Comparison of ENCODE assay signal across 8 mouse cellular contexts in the genomic region with DNA sequence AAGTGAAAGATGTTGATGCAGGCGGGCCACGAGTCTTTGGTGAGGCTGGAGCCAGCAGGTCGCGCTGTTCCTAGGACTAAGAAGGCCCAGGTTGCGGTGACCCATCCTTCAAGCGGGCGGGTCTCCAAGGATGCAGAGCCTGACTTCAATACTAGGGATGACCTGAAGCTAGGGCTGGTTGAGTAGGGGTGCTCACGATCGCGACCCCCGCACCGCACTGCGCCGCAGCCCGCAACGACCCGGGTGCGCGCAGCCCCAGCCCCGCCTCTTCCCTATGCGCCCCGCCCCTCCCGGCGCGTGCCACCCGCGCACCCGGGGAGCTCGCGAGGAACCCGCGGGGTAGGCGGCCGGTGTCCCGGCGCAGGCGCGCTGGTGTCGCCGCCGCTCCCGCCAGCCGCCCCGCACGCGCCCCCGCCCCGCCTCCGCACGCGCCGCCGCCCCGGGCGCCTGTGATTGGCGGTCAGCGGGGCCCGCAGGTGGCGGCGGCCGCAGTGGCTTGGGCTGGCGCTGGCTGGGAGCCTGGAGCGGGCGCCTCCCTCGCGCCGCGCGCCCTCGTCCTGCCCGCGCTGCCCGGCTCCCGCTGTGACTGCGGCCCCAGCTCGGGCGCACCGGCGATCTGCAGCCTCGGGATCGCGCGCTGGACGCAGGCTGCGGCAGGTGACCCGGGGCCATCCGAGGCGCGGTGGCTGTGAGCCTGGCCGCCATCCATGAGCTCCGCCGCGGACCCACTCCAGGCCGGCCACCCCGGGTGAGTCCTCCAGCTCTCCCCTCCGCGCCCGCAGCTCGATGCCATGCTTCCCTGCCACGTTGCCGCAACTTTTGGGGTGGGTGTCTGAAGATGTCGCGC. TPM values are rescaled to one million over a fixed set of nuclear protein-coding genes. Genes with fewer than 3 reads are reported as not detected.
DNase-seq lines count a peak whose midpoint lies in the region; ATAC-seq and TF ChIP-seq lines count a peak whose summit lies in the region.

No protein-coding gene starts in this region.

- H3K9ac ChIP-seq in liver, postnatal 0 days (replicated peaks) = no peak overlapping the region

- peaks cover 67% of the 10 kb centered on the region for H3K27me3 ChIP-seq in hindbrain, embryonic 10.5 days (ENCODE audit: insufficient read depth, poor library complexity, severe bottlenecking)
- H3K27me3 ChIP-seq in liver, postnatal 0 days (ENCODE audit: insufficient read depth, low read length) = peaks cover 44% of the 10 kb centered on the region

- peak overlapping the region; percentile 73 for H3K27ac ChIP-seq in hindbrain, embryonic 10.5 days
- no peak overlapping the region for H3K27ac ChIP-seq in liver, postnatal 0 days (ENCODE audit: low read depth)

- no peak for TF ChIP-seq CTCF in liver, postnatal 0 days (IDR thresholded peaks at IDR 0.05; ENCODE audit: low read depth)

- peaks cover 21% of the 10 kb centered on the region for H3K4me1 ChIP-seq in hindbrain, embryonic 10.5 days (replicated peaks)
- 0 out of 2 replicates have a peak, but pooled peaks cover 5% of the 10 kb centered on the region for H3K4me1 ChIP-seq in liver, postnatal 0 days (ENCODE audit: insufficient read depth)

- H3K9me3 ChIP-seq in hindbrain, embryonic 10.5 days = peaks cover 9% of the 10 kb centered on the region; the same call in 1 of the 2 replicates
- H3K9me3 ChIP-seq in liver, postnatal 0 days (ENCODE audit: low read length) = peaks cover 3% of the 10 kb centered on the region

- DNase-seq in ES-CJ7 (ENCODE audit: low read depth, low spot score) = peak; percentile 31
- DNase-seq in cerebellum, adult 8-10 months = peak; percentile 81
- peak; percentile 29 to 76 for DNase-seq in frontal cortex, adult 2 months (ENCODE audit: extremely low spot score in 1 of 2, low spot score in 1 of 2)
- peak; percentile 40 for DNase-seq in hindbrain, embryonic 10.5 days (ENCODE audit: low spot score)
- peak; percentile 73 for DNase-seq in layer of hippocampus, adult 9-11 months
- DNase-seq in liver, postnatal 0 days = peak; percentile 23
- peak; percentile 23 for DNase-seq in ovary, postnatal 14 days (ENCODE audit: low spot score)
- DNase-seq in spleen, postnatal 36 days (ENCODE audit: low spot score in 2 of 2) = no peak

- peak overlapping the region; percentile 67 for H3K4me2 ChIP-seq in liver, postnatal 0 days (ENCODE audit: low read depth, low read length)

- H3K36me3 ChIP-seq in hindbrain, embryonic 10.5 days = no peaks in the 10 kb centered on the region
- no peaks in the 10 kb centered on the region for H3K36me3 ChIP-seq in liver, postnatal 0 days (replicated peaks; ENCODE audit: insufficient read depth, low read length)

- ATAC-seq in liver, postnatal 0 days = no peak; the same call in 1 of the 2 replicates

- H3K4me3 ChIP-seq in hindbrain, embryonic 10.5 days = peak overlapping the region; percentile 65
- peak overlapping the region; percentile 42 for H3K4me3 ChIP-seq in liver, postnatal 0 days (ENCODE audit: low read depth, low read length)

- WGBS in hindbrain, embryonic 10.5 days = under 1% methylated on average over 100 of the region's 103 CpGs
- WGBS in liver, postnatal 0 days (ENCODE audit: insufficient replicate concordance) = 2% methylated on average over 69 of the region's 103 CpGs

- no peak for TF ChIP-seq EP300 in liver, postnatal 0 days (IDR thresholded peaks at IDR 0.05; ENCODE audit: low read depth)

RNA-seq across cellular contexts. Expression of a gene that starts 2.4 kb away (rescaled TPM):
- 27.7 and 30.2 TPM in 2 replicates for polyA plus RNA-seq in frontal cortex, adult 2 months (2012; rRNA removed)
- polyA plus RNA-seq in hindbrain, embryonic 10.5 days (2016; fragmentation: Nextera tagmentation; extraction: Ambion mirVana) = 0.76 and 0.80 TPM in 2 replicates
- 0.09 TPM in 1 of 2 replicates, not detected in the other for polyA plus RNA-seq in liver, postnatal 0 days (2015; fragmentation: Nextera tagmentation; extraction: Ambion mirVana)

Comparison
In these comparisons a context has a peak if more than half of its experiments do, and no peak if none do; other contexts are left out.
1. DNase-seq: peak in ES-CJ7 (single experiment), cerebellum, adult 8-10 months (single experiment), frontal cortex, adult 2 months (2 of 2), hindbrain, embryonic 10.5 days (single experiment), layer of hippocampus, adult 9-11 months (single experiment), liver, postnatal 0 days (single experiment) and ovary, postnatal 14 days (single experiment); none in spleen, postnatal 36 days (0 of 2).
2. RNA of a gene that starts 2.4 kb away (polyA plus RNA-seq): 27.7 to 30.2 TPM in frontal cortex, adult 2 months; 0.76 to 0.80 TPM in hindbrain, embryonic 10.5 days and 0.09 TPM in liver, postnatal 0 days; every median in the first group is over 10 times any median in the second.